Mouse (Mus musculus) neural tube, embryonic 13.5 days (tissue): Measurements from ENCODE around the gene Taf7l. TPM values are rescaled to one million over a fixed set of nuclear protein-coding genes. Genes with fewer than 3 reads are reported as not detected.

Source experiments
- ATAC-seq: fragments of 200-750 bp; cut with Nextera tagmentation; 2 replicates; pipeline ENCODE4 v1.8.0; 2017; ENCODE audit warnings: low read depth, mild to moderate bottlenecking, moderate TSS enrichment, moderate library complexity
- H3K27ac ChIP-seq: fragments of 300-500 bp; sonication (generic); replicated peaks from 2 replicates; pipeline ENCODE4 v1.5.1; 2015; ENCODE audit warnings: moderate library complexity, mild to moderate bottlenecking, inconsistent platforms
- H3K27me3 ChIP-seq: fragments of 300-500 bp; sonication (generic); 2 replicates; pipeline ENCODE4 v1.6.1; 2015; ENCODE audit warnings: mild to moderate bottlenecking, inconsistent platforms
- H3K36me3 ChIP-seq: fragments of 300-500 bp; sonication (generic); 2 replicates; pipeline ENCODE4 v1.6.1; 2015; ENCODE audit warnings: mild to moderate bottlenecking, inconsistent platforms
- H3K4me1 ChIP-seq: fragments of 300-500 bp; sonication (generic); replicated peaks from 2 replicates; pipeline ENCODE4 v1.6.1; 2015; ENCODE audit warnings: inconsistent platforms
- H3K4me2 ChIP-seq: fragments of 300-500 bp; sonication (generic); 2 replicates; pipeline ENCODE4 v1.6.1; 2015; ENCODE audit warnings: inconsistent platforms, mild to moderate bottlenecking, moderate library complexity
- H3K4me3 ChIP-seq: fragments of 300-500 bp; sonication (generic); 2 replicates; pipeline ENCODE4 v1.5.1; 2015; ENCODE audit warnings: mild to moderate bottlenecking, inconsistent platforms
- H3K9ac ChIP-seq: fragments of 300-500 bp; sonication (generic); 2 replicates; pipeline ENCODE4 v1.6.1; 2015; ENCODE audit warnings: moderate library complexity, mild to moderate bottlenecking, inconsistent platforms
- H3K9me3 ChIP-seq: fragments of 300-500 bp; sonication (generic); 2 replicates; pipeline ENCODE4 v1.6.1; 2016; ENCODE audit warnings: inconsistent platforms
- WGBS: fragments of 180-500 bp; shearing (Covaris S2); methylation state at CpG from one replicate; pipeline ENCODE4 v1.1.7; 2015; 5-methylcytosine and 5-hydroxymethylcytosine counted together
- polyA plus RNA-seq: library from polyadenylated mRNA; unstranded; fragments of >200 nt; fragmentation: Nextera tagmentation; extraction: Ambion mirVana; gene quantifications from 2 replicates; pipeline ENCODE4 v1.2.1, GENCODE M21; 2015

The Taf7l gene
- polyA plus RNA-seq, 1 experiment from 2014 or later = not detected

GRCm38 (mm10) chrX:134412096-134412495, 64.2 kb downstream of the Taf7l start:
- Histone ChIP-seq H3K4me2 (no peak overlapping the region), H3K9ac (no peak overlapping the region), H3K4me3 (no peak overlapping the region), H3K27ac (no peak overlapping the region), H3K4me1 (no peaks in the 10 kb centered on the region), H3K36me3 (no peaks in the 10 kb centered on the region), H3K27me3 (no peaks in the 10 kb centered on the region), H3K9me3 (no peaks in the 10 kb centered on the region)
- WGBS = 83% methylated on average over 1 of the region's 1 CpGs
- no peak for ATAC-seq

Other genes with a start within 250 kb of the Taf7l start
- gene Trmt2b, start 199.5 kb downstream of the Taf7l start, polyA plus RNA-seq = 5.1 and 6.5 TPM in 2 replicates
- 84.7 and 85.6 TPM in 2 replicates for gene Tmem35a, start 181.3 kb downstream of the Taf7l start, polyA plus RNA-seq
- gene Cenpi, start 168.4 kb downstream of the Taf7l start, polyA plus RNA-seq = 5.6 and 6.6 TPM in 2 replicates
- gene Drp2, start 71.9 kb downstream of the Taf7l start, polyA plus RNA-seq = 17.1 and 17.4 TPM in 2 replicates
- gene Timm8a1, start 65.4 kb upstream of the Taf7l start, polyA plus RNA-seq = 48.6 and 51.6 TPM in 2 replicates
- 0.94 and 1.0 TPM in 2 replicates for gene Btk, start 107.1 kb upstream of the Taf7l start, polyA plus RNA-seq
- gene Rpl36a, start 109.2 kb upstream of the Taf7l start, polyA plus RNA-seq = 191 and 228 TPM in 2 replicates
- 3.4 and 4.2 TPM in 2 replicates for gene Gla, start 124.6 kb upstream of the Taf7l start, polyA plus RNA-seq
- gene Hnrnph2, start 124.7 kb upstream of the Taf7l start, polyA plus RNA-seq = 154 and 171 TPM in 2 replicates
- 5.6 and 5.7 TPM in 2 replicates for gene Armcx4, start 210.0 kb upstream of the Taf7l start, polyA plus RNA-seq
- gene Armcx1, start 241.5 kb upstream of the Taf7l start, polyA plus RNA-seq = 88.0 and 88.5 TPM in 2 replicates